Mouse (Mus musculus): Measurements from ENCODE around the gene Clcn7.
"Not testable (repeated sequence)": the region's sequence is repeated elsewhere in the genome, so short reads cannot be mapped to it uniquely, and the experiment has no call there.

Clcn7 gene

DNA sequence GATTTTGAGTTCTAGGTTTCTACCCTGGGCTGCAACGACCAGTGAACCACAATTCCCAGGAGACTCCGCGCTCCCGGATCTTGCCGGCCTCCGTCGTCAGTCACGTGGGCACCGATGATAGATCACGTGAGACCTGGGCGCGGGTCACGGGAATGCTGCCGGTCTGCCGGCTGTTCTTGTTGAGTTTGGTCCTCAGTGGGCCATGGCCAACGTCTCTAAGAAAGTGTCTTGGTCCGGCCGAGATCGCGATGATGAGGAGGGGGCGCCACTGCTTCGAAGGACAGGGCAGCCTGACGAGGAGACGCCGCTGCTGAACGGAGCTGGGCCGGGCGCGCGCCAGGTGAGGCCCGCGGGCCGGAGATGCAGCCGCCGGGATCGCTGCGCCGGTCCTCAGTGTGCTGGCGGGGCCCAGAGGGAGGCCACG is at the start of gene Clcn7:
Gene Clcn7, plus strand, starts transcription at position 117 of the 424 bp plus-strand sequence.
- peak; percentile 87 to 93 for DNase-seq (ENCODE audit: low spot score in 2 of 2)

DNA sequence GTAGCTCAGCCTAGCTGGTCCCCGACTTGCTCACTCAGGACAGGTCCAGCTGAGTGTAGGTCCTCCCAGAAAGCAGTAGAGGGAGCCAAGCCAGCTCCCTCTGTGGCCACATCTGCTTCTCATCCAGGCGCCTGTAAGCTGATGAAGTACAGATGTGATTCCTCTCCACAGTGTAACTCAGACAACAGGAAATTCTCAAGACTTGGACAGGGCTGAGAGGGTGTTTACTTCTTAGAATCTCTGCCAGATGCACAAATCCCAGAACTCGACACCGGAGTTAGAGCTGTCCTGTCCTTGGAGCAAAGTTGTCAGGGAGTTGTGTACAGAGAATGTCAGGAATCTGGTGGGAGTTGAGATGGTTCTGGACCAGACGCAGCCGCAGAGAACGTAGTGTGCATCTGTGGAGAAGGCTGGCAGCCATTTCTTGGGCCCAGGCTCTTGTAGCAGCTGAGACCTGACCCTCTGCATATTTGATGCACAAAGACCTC is 49.7 kb upstream of the Clcn7 start, which contains the start of gene Tmem204:
Gene Tmem204, minus strand, starts transcription at position 148 of the 488 bp plus-strand sequence.
- DNase-seq (ENCODE audit: low spot score in 2 of 2): no peak

DNA sequence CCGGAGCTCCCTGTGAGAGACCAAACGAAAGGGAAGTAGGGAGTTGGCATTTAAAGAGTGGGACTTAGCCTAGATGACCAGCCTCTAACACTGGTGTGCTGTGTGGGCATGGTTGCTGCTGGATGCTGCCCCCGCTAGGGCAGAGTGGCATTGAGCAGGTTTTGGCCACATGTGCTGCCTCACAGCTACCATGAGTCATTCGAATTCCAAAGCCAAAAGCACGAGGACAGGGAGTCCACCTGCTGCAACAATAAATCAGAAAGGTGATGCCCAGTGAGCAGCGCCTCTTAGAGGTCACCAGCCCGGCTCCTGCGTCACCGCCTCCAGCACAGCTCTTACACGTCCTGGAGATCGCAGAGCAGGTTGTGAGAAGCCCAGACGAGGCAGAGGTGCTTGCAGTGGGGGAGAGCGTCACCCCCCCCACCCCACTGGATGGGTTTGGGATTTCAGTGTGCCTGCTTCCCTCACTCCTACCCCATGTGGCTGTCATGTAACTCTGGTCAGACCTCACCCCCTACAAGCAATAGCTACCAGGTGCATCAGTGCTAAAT is 48.3 kb upstream of the Clcn7 start:
- DNase-seq (ENCODE audit: low spot score in 2 of 2): no peak

DNA sequence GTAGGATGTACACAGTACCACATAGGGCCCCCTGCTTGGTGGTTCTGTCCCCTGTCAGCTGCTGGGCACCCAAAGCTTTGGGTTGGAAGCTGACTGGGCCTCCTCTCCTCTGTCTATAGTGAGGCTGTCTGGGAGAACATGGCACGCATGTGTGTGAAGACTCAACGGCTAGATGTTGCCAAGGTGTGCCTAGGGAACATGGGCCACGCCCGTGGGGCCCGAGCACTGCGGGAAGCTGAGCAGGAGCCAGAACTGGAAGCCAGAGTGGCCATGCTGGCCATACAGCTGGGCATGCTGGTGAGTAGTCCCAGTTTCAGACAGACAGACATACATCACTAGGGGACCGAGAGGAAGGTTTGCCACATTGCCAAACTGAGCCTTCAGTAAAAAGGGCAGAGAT is 46.5 kb upstream of the Clcn7 start:
- DNase-seq (ENCODE audit: low spot score in 2 of 2): no peak

DNA sequence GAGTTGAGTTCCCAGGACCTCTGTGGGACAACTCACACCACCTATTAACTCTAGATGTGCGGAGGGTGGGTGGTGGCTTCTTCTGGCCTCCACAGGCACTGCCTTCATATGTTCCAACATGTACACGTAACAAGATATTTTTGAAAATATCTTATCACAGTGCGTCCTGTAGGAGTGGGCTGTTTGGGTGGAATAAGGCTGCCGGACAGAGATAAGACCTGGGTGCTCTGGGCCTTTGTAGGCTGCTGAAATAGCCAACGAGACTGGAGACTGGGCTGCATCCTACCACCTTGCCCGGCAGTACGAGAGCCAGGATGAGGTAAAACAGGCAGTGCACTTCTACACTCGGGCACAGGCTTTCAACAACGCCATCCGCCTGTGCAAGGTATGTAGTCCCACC is 44.0 kb upstream of the Clcn7 start:
- DNase-seq (ENCODE audit: low spot score in 2 of 2): no peak

DNA sequence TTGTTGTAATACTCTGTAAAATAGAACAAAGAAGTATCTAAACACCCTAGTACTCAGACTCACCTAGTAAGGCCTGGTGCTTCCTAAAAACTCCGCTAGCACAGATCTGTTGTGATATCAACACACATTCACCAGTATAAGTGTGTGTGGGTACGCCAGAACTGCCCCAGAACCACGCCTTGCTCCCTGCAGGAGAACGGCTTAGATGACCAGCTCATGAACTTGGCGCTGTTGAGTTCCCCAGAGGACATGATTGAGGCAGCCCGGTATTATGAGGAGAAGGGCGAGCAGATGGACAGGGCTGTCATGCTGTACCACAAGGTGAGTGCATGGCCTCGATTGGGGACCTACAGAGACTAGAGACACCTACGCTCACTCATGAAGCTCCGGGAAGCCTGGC is 42.7 kb upstream of the Clcn7 start:
- DNase-seq (ENCODE audit: low spot score in 2 of 2): no peak

DNA sequence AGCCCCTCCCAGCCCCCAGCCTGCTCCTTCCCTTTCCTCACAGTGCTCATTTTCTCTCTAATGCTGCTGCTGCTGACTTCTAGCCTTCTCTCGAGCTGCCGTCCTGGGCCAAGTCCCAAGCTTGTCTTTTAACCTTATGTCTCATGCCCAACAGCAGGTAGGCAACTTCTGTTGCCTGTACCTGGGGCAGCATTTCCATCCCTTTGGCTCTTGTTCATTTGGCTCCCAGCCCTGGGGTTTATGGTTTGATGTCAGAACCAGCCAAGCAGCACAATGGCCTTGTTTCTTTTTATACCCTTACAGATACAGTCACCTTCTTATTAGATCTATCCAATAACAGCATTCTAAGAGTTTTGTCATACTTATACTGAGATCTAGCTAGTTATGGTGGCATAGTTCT is 37.0 kb upstream of the Clcn7 start:
- no peak for DNase-seq (ENCODE audit: low spot score in 2 of 2)

DNA sequence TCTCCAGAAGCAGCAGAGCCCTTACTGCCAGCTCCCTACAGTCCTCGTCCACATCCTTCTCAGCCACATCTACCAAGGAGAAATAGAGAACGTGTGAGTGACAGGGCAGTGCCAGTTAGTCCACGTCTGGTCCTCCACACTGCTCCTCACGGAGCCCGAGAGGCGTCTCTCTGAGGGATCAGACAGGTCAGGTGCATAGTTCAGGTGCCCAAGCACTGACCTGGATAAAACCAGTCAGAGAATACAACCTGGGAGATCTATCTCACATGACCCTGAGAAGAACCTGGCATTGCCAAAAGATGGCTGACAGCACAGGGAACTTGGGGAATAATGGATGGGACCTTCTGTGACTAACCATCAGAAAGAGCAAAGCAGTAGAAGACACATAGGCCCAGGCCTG is 33.1 kb upstream of the Clcn7 start:
- no peak for DNase-seq (ENCODE audit: low spot score in 2 of 2)

DNA sequence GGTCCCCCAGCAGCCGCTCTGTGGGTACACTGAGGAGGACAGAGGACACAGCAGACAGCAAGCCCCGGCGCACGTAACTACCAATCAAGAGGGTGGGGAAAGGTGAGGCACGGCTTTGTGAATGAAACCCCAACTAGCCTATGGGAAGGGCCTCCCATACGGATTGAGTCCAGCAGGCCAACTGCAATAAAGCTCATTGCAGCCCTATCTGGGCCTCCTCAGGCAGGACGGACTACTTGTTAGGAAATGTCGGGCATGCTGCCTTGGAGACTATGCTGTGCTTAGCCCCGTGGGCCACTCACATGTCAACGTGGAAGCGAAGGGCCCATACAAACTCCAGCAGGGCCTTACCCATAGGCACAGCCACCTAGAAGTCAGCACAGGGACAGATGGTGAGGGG is 31.9 kb upstream of the Clcn7 start:
- no peak for DNase-seq (ENCODE audit: low spot score in 2 of 2)

DNA sequence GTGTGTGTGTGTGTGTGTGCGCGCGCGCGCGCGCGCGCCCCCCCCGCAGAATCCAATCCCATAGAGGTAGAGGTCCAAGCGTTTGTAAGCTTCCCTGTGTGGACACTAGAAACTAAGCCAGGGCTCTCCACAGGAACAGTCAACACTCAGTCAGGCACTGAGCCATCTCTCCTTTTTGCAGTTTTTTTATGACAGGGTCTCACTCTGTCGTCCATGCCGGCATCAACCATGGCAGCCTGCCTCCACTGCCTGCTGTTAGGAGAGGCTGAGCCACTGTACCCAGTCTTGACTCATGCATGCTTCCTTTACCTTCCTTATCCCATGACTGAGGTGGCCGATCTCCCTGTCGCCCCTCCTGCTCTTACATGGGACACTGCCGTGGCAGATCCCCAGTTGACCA is 25.4 kb upstream of the Clcn7 start:
- DNase-seq (ENCODE audit: low spot score in 2 of 2): no peak

DNA sequence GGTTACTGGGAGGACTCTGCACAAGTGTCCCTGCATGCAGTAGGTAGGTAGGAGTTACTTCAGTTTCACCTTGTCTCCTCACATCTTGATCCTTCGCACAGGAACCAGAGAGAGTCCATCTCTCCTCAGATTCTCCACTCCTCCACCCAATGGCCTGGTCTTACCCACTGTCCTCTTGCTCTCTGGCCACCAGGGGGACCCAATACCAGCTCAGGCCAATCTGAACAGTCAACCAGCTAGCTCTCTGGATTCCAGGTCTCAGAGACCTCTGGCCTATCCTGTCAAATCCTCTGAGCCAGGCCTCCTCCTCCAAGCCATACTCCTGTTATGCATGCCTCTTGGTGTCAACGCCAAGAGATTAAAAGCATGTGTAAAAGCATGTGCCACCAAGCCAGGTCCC is 23.6 kb upstream of the Clcn7 start:
- DNase-seq (ENCODE audit: low spot score in 2 of 2): no peak

DNA sequence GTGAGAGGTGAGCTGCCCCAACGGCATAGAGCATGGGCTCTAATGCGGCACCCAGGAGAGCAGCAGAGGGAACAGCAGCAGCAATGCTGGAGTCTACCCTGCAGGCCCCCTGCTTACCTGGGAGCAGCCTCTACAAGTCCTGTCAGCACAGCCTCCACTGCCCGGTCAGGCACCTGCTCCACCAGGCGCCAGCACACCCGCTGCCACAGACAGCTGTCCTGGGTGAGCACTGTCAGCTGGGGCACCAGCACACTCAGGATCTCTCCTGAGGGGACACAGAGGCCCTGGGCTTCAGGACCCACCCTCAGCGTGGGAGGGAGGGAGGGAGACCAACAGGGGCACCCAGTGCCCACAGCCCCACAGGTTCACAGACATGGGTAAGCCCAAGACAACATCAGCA is 22.6 kb upstream of the Clcn7 start:
- DNase-seq (ENCODE audit: low spot score in 2 of 2): no peak

DNA sequence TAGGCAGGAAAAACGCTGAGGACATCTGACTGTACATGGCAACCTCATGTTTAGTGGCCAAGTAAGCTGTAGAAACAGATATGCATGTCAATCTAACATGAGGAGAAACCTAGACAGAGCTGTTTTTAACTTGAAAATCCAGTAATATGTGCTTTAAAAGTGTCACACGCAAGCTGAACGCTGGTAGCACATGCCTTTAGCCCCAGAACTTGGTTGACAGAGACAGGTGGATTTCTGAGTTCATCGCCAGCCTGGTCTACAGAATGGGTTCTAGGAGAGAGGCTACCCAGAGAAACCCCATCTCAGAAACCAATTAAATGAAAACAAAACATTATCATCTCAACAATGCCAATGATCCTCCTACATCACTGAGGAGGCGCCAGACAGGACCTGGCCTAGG is 22.0 kb upstream of the Clcn7 start:
- no peak for DNase-seq (ENCODE audit: low spot score in 2 of 2)

DNA sequence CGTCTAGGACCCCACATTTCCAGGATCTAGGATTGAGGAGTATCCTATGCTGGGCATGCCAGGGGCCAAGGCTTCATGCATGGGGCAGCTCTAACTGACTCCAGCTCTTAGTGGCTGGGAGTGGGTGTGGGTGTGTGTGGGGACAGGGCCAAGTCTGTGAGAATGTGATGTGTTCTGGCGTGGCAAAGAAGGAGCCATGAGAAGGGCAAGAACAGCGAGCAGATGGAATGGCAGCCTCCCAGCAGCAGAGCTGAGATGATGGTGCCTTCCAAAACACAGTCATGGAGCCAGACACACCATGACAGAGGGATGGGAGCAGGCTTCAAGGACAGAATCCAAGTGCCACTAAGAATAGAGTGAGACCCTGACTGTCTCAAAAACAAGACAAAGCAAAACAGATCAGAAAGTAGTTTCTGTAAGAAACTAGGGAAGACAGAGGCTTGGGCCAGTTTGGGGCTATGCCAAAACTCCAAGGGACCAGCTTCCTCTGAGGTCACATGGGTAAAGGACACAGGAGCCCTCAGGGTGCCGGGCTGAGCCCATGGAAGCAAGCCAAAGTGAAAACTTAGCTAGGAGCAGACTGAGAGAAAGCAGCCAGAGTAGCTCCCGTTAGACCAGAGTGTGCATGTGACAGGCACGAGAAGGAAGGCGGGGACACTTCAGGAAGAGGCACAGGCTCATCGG is 21.3 kb upstream of the Clcn7 start:
- peak; percentile 37 to 45 for DNase-seq (ENCODE audit: low spot score in 2 of 2)

DNA sequence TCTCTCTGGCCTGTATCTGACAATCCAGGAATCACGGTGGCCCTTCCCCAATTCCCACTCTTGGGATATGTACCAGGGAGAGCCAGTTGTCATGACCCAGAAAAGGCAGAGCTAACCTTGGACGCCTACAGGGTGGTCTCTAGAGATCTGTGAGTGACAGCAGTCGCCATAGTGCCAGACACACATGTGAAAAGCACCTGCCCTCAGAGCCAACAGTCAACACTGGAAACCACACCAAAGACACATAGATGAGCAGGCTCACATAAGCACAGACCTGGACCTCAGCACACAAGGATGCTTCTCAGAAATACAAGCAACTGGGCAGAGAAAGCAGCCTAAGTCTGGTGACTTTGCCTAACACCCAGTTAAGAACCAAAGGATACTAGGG is 20.8 kb upstream of the Clcn7 start:
- DNase-seq (ENCODE audit: low spot score in 2 of 2): no peak

DNA sequence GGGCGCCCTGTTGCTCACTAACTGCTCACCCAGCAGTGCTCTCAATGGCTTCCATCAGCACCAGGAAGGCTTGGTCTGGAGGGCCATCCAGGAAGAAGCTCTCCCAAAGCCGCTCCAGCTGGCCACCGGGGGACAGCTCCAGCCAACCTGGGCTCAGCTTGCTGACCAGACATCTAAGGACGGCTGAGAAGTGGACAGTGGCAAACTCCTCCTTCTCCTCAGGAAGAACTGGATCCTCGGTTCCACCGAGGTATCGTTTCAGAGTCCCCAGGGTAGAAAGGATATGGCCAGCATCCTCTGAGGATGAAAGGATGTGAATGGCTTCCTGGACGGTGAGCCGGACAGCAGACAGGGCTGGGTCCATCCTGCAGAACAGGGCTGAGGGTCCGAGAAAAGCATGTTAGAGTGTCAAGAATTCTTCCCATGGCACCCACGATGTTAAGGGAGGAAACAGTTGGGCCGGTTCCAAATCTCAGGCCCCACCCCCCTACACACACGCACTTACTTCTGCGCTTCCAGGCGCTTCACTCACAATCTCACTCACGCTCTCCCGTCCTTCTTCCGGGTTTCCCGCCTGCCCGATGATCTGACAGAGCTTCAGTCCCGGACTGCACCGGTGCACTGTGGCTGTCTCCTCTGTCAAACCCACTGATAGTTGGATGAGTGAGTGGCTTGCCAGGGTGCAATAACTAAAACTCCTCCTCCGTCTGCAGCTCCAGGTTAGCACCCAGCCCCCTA is 18.1 kb upstream of the Clcn7 start:
- no peak for DNase-seq (ENCODE audit: low spot score in 2 of 2)

DNA sequence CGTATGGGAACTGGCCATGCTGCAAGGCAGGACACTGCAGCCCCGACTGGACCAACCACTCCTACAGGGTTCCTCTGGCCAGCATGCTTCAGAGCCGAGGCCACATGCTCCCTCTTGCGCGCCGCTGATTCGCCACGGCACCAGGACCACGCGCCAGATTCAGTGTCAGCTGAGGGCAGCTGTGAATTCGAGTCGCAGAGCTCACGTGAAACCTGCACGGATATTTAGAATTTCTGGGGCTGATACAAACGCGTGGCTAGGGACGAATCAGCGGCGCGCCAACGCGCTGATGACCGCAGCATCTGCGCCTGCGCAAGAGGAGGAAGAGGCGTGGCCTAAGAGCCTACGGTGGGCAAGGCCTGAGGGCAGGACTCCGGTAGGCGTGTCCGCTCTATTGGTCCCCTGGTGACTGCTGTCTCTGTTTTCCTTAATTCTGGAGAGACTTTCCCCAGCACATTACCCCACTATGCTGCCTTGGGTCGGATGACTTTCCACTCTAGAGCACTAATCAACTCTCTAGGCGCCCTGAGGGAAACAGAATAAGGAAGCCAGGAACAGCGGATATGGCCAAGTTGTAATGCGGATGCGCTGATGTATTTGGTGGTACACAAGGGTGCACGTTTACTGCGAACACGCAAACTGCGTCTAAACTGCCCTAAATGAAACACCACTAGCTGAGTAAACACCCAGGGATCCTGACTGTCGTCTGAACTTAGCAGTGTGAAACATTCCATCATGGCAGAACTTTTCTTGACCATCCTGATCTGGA is 17.3 kb upstream of the Clcn7 start, which contains the start of gene Telo2:
Gene Telo2, minus strand, starts transcription at position 304 of the 769 bp plus-strand sequence.
- peak; percentile 85 to 91 for DNase-seq (ENCODE audit: low spot score in 2 of 2)

DNA sequence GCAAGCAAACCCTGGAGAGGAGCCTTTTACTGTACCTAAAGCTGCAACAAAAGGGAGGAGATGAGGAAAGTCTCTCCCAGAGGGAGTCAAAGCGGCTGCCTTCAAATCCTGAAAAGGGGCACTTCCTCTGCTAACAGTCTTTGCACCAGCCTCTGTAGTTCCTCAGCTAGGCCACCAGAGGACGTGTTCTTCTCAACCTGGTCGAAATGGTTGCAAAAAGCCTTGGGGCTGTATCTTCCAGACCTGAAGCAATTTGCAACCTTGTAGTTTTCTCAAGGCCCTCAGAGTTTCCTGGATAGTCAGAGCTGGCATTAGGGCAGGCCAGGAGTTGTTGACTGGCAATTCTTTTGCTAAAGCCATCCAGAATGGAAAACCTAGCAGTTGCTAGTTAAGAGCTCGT is 15.9 kb upstream of the Clcn7 start:
- DNase-seq (ENCODE audit: low spot score in 2 of 2): no peak

DNA sequence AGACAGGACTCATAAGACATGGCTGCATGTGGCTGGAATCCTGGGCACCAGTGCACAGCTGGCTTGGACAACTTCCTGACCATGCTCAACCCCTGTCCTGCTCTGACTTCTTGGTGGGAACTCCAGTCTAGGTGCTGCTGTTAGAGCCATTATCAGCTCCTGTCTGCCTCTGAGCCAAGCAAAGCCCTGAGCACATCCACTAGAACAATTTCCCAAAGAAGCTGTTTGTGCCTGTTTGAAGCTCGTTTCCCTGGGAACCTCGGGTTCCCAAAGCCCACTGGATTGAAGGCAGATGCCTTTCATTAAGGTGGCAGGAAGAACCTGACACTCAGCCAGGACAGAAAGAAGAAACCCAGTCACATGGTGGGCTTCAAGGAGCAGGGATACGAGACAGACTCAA is 12.8 kb upstream of the Clcn7 start, which contains the start of gene Ptx4:
Gene Ptx4, plus strand, starts transcription at position 355 of the 400 bp plus-strand sequence.
- no peak for DNase-seq (ENCODE audit: low spot score in 2 of 2)

DNA sequence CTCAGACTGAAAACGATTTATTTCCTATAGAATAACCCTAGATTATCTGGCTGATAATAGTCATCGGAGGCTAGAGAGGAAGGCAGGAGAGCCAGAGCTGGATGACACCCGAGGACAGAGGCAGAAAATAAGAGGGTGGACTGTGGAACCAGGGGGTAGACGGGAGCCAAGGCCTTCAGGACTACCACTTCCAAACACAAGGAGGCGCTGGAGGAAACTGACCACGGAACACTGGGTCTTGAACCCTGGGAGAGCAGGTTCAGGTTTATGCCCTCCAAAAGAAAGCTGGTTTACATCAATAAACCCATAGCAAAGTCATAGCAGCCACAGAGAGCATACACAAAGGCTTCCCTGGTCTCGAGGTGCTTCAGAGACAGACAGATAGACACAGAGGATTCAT is 9.2 kb upstream of the Clcn7 start:
- no peak for DNase-seq (ENCODE audit: low spot score in 2 of 2)

DNA sequence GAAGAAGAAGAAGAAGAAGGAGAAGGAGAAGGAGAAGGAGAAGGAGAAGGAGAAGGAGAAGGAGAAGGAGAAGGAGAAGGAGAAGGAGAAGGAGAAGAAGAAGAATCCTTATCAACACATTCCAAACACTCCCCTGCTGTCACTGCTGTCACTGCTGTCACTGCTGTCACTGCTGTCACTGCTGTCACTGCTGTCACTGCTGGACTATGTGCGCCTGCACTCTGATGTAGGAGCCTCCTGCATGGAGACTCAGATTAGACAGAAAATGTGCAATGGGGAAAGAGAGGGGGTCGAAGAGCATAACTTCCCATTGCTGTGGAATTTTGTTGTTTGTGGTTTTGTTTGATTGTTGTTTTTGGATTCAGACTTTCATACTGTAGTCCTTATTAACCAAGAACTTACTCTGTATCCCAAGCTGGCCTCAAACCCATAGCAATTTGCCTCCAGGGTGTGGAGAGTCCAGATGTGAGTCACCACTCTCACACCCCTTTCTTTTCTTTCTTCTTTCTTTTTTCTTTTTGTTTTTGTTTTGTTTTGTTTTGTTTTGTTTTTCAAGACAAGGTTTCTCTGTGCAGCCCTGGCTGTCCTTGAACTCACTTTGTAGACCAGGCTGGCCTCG is 7.6 kb upstream of the Clcn7 start:
- not testable (repeated sequence) for DNase-seq (ENCODE audit: low spot score in 2 of 2)

DNA sequence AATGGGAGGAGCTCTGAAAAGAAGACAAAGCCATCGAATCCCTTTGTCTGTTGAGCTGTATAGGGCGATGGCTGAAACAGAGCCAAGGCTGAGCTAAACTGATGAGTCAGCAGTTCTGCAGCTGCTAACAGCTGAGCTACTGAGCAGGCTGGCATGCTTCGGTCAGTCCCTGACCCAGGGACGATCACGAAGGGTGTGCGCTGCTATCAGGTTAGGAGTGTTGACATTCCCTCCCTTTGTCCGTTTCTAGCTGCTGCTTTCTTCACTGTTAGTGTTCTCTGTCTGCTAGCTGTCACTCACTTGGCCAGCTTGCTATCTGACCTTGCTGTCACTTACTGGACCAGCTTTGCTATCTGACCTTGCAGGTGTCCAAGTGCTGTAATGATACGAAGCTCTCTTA is 6.1 kb upstream of the Clcn7 start:
- no peak for DNase-seq (ENCODE audit: low spot score in 2 of 2)
